Mouse (Mus musculus): ENCODE results near the gene Zcchc2.
A peak's percentile ranks its signal among the peaks of the same experiment; 100 is the strongest.

Zcchc2 gene

DNA sequence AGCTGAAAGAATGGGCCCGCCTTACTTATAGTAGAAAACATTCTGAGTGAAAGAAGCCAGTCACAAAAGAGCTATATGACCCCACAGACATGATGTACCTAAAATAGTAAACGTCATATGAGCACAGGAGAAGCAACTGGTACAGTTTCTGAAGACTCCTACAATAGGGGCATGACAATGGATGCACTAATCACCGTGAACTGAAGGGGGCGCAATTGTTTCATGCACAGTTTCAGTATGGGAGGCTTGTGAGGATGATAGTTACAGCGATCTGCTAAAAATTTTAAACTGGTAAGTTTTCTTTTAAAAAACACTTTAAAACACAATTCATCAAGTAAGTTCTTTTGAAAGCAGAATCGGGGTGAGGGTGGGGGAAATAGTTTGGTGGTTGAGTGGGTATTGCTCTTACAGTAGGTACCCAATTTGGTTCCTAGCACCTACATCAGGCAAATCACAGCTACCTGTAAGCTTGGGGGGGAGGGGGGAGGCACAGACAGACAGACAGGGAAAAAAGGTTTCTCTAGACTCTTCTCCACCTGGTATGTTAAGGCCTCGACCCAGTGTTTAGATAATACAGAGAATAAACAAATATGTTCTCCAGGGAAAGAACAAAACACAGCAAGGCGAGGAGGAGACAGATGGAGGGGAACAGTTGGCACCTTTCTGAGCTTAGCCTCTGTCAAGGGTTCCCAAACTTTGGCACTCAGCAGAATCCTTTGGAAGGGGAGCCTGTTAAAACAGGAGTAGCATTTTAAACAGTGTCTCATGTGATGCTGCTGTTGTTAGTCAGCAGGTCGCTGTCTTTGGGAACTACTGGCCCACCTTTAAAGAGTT, 81.2 kb downstream of the Zcchc2 start:
- DNase-seq (ENCODE audit: low read depth, low spot score) = peak; percentile 83

DNA sequence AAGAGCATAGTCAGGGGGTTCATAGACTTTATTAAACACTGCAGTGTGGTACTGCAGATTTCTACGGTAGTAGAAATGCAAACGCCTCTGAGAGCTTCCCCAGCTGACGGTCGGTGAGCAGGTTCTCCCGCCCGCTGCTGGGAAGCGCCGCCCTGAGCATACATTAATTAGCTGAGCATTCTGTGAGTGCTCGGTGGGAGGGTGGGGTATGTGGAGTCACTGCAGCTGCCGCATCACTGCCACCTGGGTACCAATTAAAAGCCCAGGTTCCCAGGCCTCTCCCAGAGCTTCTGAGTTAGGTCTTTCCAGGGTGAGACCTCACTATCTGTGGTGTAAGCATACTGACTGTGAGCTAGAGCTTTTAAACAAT, 81.8 kb downstream of the Zcchc2 start:
- DNase-seq (ENCODE audit: low read depth, low spot score) = peak; percentile 50

DNA sequence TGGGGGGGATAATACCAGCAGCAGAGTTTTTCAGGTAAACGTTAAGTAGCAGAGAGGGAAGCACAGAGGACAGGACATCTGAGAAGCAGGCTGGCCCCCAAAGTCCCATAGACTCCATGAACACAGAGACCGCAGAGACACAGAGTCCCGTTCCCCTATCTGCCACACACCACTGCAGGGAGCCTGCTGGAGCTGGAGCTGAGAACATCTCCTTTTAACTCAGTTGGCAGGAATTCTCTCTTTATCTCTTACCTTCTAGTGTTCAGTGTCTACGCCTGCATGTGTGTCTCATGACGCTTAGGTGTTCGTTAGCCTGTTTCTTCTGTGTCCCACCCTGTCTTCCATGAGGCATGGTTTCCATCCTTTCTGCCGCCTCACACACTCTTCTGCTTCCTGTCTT, 83.0 kb downstream of the Zcchc2 start:
- DNase-seq (ENCODE audit: low read depth, low spot score) = no peak

DNA sequence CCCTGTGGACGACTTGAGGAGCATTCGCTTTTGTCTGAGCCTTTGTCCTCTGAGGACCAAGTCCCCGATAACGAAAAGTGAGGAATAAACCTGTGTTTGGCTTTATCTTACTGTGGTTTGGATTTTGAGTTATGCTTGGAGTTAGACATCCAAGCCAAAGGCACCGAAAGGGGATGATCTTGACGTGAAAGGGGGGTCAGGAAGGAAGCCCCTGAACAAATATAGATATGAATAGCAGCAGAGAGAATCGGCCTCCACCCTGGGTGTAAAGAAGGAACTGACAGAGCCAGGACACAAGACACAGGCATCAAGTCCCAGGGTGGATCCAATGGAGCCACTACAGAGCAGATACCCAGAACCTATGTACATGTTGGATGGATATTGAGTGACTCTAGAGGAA, 83.9 kb downstream of the Zcchc2 start:
- DNase-seq (ENCODE audit: low read depth, low spot score) = no peak

DNA sequence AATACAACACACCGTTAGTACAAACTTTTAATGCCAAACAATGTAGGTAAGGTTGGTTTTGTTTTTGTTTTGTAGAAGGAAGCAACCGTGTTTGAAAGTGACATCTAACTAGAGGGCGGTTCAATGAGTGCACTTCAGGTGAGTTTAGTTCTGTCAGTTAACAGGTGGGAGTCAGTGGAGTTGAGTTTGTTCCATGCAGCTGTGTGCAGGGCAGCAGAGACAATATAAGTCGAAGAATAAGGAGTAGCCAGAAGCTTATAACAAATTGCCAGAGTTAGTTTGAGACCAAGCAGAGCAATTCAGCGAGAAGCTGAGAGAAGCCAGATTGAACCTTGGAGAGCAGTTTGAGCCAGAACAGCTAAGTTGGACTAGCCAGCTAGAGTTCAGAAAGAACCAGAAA, 84.5 kb downstream of the Zcchc2 start:
- DNase-seq (ENCODE audit: low read depth, low spot score) = no peak

DNA sequence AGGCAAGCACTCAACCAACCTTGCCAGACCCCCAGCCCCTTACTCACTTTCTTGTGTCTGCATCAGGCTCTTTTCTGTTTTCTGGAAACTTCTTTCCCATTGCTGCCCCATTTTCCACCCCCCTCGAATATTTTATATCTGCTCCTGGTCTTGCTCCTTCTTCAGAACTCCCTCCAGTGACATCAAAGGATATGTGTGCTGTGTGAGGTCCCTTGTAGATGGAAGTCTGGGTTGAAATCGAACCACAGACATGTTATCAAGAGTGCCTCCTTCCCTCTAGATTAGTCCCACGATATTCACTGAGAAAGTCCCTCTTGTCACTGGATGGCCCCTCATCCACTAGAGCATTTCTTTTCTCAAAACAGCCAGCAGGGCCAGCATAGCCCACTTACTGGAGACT, 86.4 kb downstream of the Zcchc2 start:
- DNase-seq (ENCODE audit: low read depth, low spot score) = no peak

DNA sequence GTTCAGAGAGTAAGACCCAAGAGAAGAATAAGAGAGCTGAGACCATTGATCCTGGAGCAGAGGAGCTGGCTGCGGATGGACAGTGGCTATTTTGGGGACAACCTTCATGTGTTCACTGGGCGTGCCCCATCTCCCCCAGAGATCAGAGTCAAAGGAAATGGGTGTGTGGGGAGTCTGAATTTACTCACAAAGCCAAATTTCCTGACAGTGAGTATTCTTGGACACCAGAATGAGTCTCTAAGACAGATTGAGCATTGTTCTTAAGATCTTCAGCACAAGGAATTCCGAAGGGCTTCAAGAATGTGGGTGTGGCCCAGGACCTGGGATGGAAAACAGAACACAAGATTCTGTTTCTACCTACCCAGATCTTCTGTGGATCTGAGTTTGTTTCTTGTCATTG, 87.0 kb downstream of the Zcchc2 start:
- DNase-seq (ENCODE audit: low read depth, low spot score) = no peak
